Mouse (Mus musculus) liver, adult 2 months (tissue): ENCODE data around the gene Nars2. TPM values are rescaled to one million over a fixed set of nuclear protein-coding genes. Genes with fewer than 3 reads are reported as not detected.

Experiments
- DNase-seq: peaks from one replicate; pipeline ENCODE4 v3.0.0-alpha.2; 2011; ENCODE audit warnings: low read depth, low spot score; ENCODE audit errors: extremely low read depth
- H3K27ac ChIP-seq: fragments of 200-500 bp; replicated peaks from 2 replicates; pipeline ENCODE4 v1.5.1; 2012; ENCODE audit warnings: low read depth, mild to moderate bottlenecking, control low read depth, inconsistent platforms, low read length; ENCODE audit not compliant: insufficient read depth
- H3K27me3 ChIP-seq: fragments of 200-500 bp; 2 replicates; pipeline ENCODE4 v1.6.1; 2012; ENCODE audit warnings: mild to moderate bottlenecking, moderate library complexity, low read length, inconsistent platforms; ENCODE audit not compliant: control insufficient read depth, insufficient read depth
- H3K36me3 ChIP-seq: fragments of 200-500 bp; 2 replicates; pipeline ENCODE4 v1.6.1; 2012; ENCODE audit warnings: low read length, inconsistent platforms; ENCODE audit not compliant: control insufficient read depth, insufficient read depth
- H3K4me1 ChIP-seq: fragments of 200-500 bp; 2 replicates; pipeline ENCODE4 v1.6.1; 2011; ENCODE audit warnings: low read length; ENCODE audit not compliant: control insufficient read depth, insufficient read depth
- H3K4me3 ChIP-seq: fragments of 200-500 bp; 2 replicates; pipeline ENCODE4 v1.5.1; 2011; ENCODE audit warnings: low read depth, mild to moderate bottlenecking, control low read depth, low read length, moderate library complexity; ENCODE audit not compliant: insufficient read depth
- H3K79me2 ChIP-seq: fragments of 200-500 bp; 2 replicates; pipeline ENCODE4 v1.6.1; 2012; ENCODE audit warnings: inconsistent platforms, mild to moderate bottlenecking, low read length, moderate library complexity; ENCODE audit not compliant: control insufficient read depth, insufficient read depth
- H3K9ac ChIP-seq: fragments of 200-500 bp; 2 replicates; pipeline ENCODE4 v1.6.1; 2012; ENCODE audit warnings: low read depth, mild to moderate bottlenecking, control low read depth, inconsistent platforms, low read length
- CTCF ChIP-seq: fragments of 200-500 bp; IDR thresholded peaks from 2 replicates; pipeline ENCODE4 v1.5.1; 2011; ENCODE audit warnings: low read depth, low read length, control low read depth
- POLR2A ChIP-seq: fragments of 200-500 bp; IDR thresholded peaks from 2 replicates; pipeline ENCODE4 v1.6.1; 2011; ENCODE audit warnings: low read length, control low read depth; ENCODE audit not compliant: insufficient read depth; ENCODE audit errors: extremely low read depth
- WGBS: fragments of 180-500 bp; shearing (Covaris S2); methylation state at CpG from one replicate; pipeline ENCODE4 v1.1.7; 2018; 5-methylcytosine and 5-hydroxymethylcytosine counted together
- polyA plus RNA-seq: library from polyadenylated mRNA; depleted of rRNA; stranded (reverse); fragments of >200 nt; gene quantifications from 2 replicates; pipeline ENCODE4 v1.2.3, GENCODE M21; 2012; rRNA removed
- total RNA-seq: library from RNA; depleted of rRNA; stranded (reverse); fragments of >200 nt; gene quantifications from 2 replicates; pipeline ENCODE4 v1.2.3, GENCODE M21; 2014; rRNA removed

Gene Nars2
- total RNA-seq (17.3 and 18.0 TPM in 2 replicates), polyA plus RNA-seq (6.2 and 6.9 TPM in 2 replicates)

- TF ChIP-seq POLR2A (peak; percentile 86), CTCF (peak; percentile 18; the same call in 1 of the 2 replicates)
- Histone ChIP-seq H3K79me2 (peaks cover 8% of the 10 kb centered on the region; the same call in 1 of the 2 replicates), H3K27ac (peak within 1 kb of the TSS; percentile 79), H3K36me3 (0 out of 2 replicates have a peak, but pooled peaks cover 2% of the 10 kb centered on the region), H3K27me3 (no peaks in the 10 kb centered on the region), H3K9ac (peak within 1 kb of the TSS; percentile 81), H3K4me1 (peaks cover 2% of the 10 kb centered on the region; the same call in 1 of the 2 replicates), H3K4me3 (peak within 1 kb of the TSS; percentile 70)
- peak; percentile 95 for DNase-seq
- under 1% methylated on average over 62 of the region's 62 CpGs for WGBS
These were observed at the start of gene Nars2 for GRCm38 (mm10) chr7:96951281-96952051. Gene Nars2, plus strand, starts transcription at chr7:96951505.

GRCm38 (mm10) chr7:96902183-96902582, 49.1 kb upstream of the Nars2 start:
- no peaks in the 10 kb centered on the region for H3K79me2 ChIP-seq
- TF ChIP-seq CTCF = no peak
- no peak for TF ChIP-seq POLR2A
- peaks cover 5% of the 10 kb centered on the region; the same call in 1 of the 2 replicates for H3K27me3 ChIP-seq
- H3K4me1 ChIP-seq = 0 out of 2 replicates have a peak, but pooled peaks cover 2% of the 10 kb centered on the region
- 71% methylated on average over 5 of the region's 5 CpGs for WGBS
- H3K9ac ChIP-seq = no peak overlapping the region
- no peaks in the 10 kb centered on the region for H3K36me3 ChIP-seq
- no peak for DNase-seq
- H3K27ac ChIP-seq = no peak overlapping the region
- H3K4me3 ChIP-seq = no peak overlapping the region

GRCm38 (mm10) chr7:96903088-96903985, 48.0 kb upstream of the Nars2 start:
- DNase-seq = no peak
- Histone ChIP-seq H3K79me2 (no peaks in the 10 kb centered on the region), H3K27me3 (peaks cover 5% of the 10 kb centered on the region; the same call in 1 of the 2 replicates), H3K27ac (no peak overlapping the region), H3K9ac (no peak overlapping the region), H3K36me3 (no peaks in the 10 kb centered on the region), H3K4me3 (no peak overlapping the region), H3K4me1 (0 out of 2 replicates have a peak, but pooled peaks cover 2% of the 10 kb centered on the region)
- 82% methylated on average over 17 of the region's 17 CpGs for WGBS
- TF ChIP-seq POLR2A (no peak), CTCF (no peak)

GRCm38 (mm10) chr7:96904442-96904841, 46.9 kb upstream of the Nars2 start:
- 20% methylated on average over 3 of the region's 3 CpGs for WGBS
- Histone ChIP-seq H3K27ac (no peak overlapping the region), H3K36me3 (no peaks in the 10 kb centered on the region), H3K9ac (no peak overlapping the region), H3K4me1 (0 out of 2 replicates have a peak, but pooled peaks cover 2% of the 10 kb centered on the region), H3K27me3 (peaks cover 5% of the 10 kb centered on the region; the same call in 1 of the 2 replicates), H3K79me2 (no peaks in the 10 kb centered on the region), H3K4me3 (no peak overlapping the region)
- TF ChIP-seq CTCF = no peak
- TF ChIP-seq POLR2A = no peak
- DNase-seq = peak; percentile 76

- WGBS = 73% methylated on average over 1 of the region's 1 CpGs
- peaks cover 5% of the 10 kb centered on the region; the same call in 1 of the 2 replicates for H3K27me3 ChIP-seq
- H3K79me2 ChIP-seq = no peaks in the 10 kb centered on the region
- TF ChIP-seq POLR2A (no peak), CTCF (no peak)
- no peak overlapping the region for H3K4me3 ChIP-seq
- no peak for DNase-seq
- H3K4me1 ChIP-seq = 0 out of 2 replicates have a peak, but pooled peaks cover 2% of the 10 kb centered on the region
- no peaks in the 10 kb centered on the region for H3K36me3 ChIP-seq
- H3K9ac ChIP-seq = no peak overlapping the region
- no peak overlapping the region for H3K27ac ChIP-seq
These were observed 46.4 kb upstream of the Nars2 start for GRCm38 (mm10) chr7:96904936-96905335.
